Mouse (Mus musculus): Measurements from ENCODE around the gene Ptpn21.

- TF ChIP-seq EP300 (IDR thresholded peaks at IDR 0.05; ENCODE audit: low read depth): no peak
- no peak for TF ChIP-seq CTCF (IDR thresholded peaks at IDR 0.05; ENCODE audit: low read depth)
Observed at GRCm38 (mm10) chr12:98628260-98628970, 108.8 kb downstream of the Ptpn21 start.
